Comparison of ENCODE assay signal across 9 mouse cellular contexts in genomic region chr12:35824587-35824987, GRCm38 (mm10).
DNase-seq lines count a peak whose midpoint lies in the region; ATAC-seq and TF ChIP-seq lines count a peak whose summit lies in the region.
"Had no signal": no experiment of that assay in that cellular context is flagged by ENCODE, and none has a peak within 500 bp of the region (broad histone marks: within the 10 kb centered on the region; RNA-seq: fewer than 3 reads in every experiment).

No protein-coding gene starts in this region.

- H3K9me3 ChIP-seq in hindbrain, postnatal 0 days (ENCODE audit: low read length), result no peaks in the 10 kb centered on the region
- H3K9me3 ChIP-seq in stomach, embryonic 14.5 days (ENCODE audit: control insufficient read depth, low read depth, low read length), result no peaks in the 10 kb centered on the region
- H3K9me3 ChIP-seq: neural tube, embryonic 13.5 days had no signal

- H3K27ac ChIP-seq in kidney, adult 2 months (ENCODE audit: insufficient read depth, low read depth, low read length), result no peak overlapping the region
- no peak overlapping the region for H3K27ac ChIP-seq in hindbrain, postnatal 0 days
- peak overlapping the region; percentile 34; the same call in 1 of the 2 replicates for H3K27ac ChIP-seq in stomach, embryonic 14.5 days (ENCODE audit: low read length)
- no peak overlapping the region for H3K27ac ChIP-seq in layer of hippocampus, adult 2 months
- H3K27ac ChIP-seq: neural tube, embryonic 13.5 days had no signal

- no peak overlapping the region for H3K9ac ChIP-seq in hindbrain, postnatal 0 days (replicated peaks; ENCODE audit: low read length)
- no peak overlapping the region for H3K9ac ChIP-seq in stomach, embryonic 14.5 days (replicated peaks; ENCODE audit: low read depth, low read length)
- H3K9ac ChIP-seq: neural tube, embryonic 13.5 days had no signal

- H3K4me1 ChIP-seq in kidney, adult 2 months (ENCODE audit: control insufficient read depth, insufficient read depth, low read length), result no peaks in the 10 kb centered on the region
- H3K4me1 ChIP-seq in hindbrain, postnatal 0 days (ENCODE audit: insufficient read depth, low read length), result no peaks in the 10 kb centered on the region
- 0 out of 2 replicates have a peak, but pooled peaks cover 3% of the 10 kb centered on the region for H3K4me1 ChIP-seq in stomach, embryonic 14.5 days (ENCODE audit: control insufficient read depth, insufficient read depth, low read length)
- H3K4me1 ChIP-seq: neural tube, embryonic 13.5 days had no signal

- H3K4me2 ChIP-seq in hindbrain, postnatal 0 days (ENCODE audit: low read depth, low read length), result no peak overlapping the region
- H3K4me2 ChIP-seq in stomach, embryonic 14.5 days (replicated peaks; ENCODE audit: low read depth, low read length), result no peak overlapping the region
- H3K4me2 ChIP-seq: neural tube, embryonic 13.5 days had no signal

- no peak for TF ChIP-seq POLR2A in kidney, adult 2 months (IDR thresholded peaks at IDR 0.05; ENCODE audit: low read depth, low read length)

- no peak for ATAC-seq in hindbrain, postnatal 0 days
- peak; percentile 82 for ATAC-seq in stomach, embryonic 14.5 days (ENCODE audit: insufficient number of reproducible peaks, insufficient read depth, low FRiP score, low read depth)

- H3K4me3 ChIP-seq in kidney, adult 2 months (ENCODE audit: insufficient read depth, low read depth, low read length), result no peak overlapping the region
- H3K4me3 ChIP-seq in hindbrain, postnatal 0 days (ENCODE audit: low read length), result no peak overlapping the region
- no peak overlapping the region for H3K4me3 ChIP-seq in stomach, embryonic 14.5 days (ENCODE audit: low read depth, low read length)
- no peak overlapping the region for H3K4me3 ChIP-seq in layer of hippocampus, adult 2 months
- H3K4me3 ChIP-seq: neural tube, embryonic 13.5 days had no signal

- no peaks in the 10 kb centered on the region for H3K36me3 ChIP-seq in kidney, adult 2 months (ENCODE audit: control insufficient read depth, insufficient read depth, low read length)
- H3K36me3 ChIP-seq in hindbrain, postnatal 0 days (ENCODE audit: insufficient read depth, low read length), result no peaks in the 10 kb centered on the region
- H3K36me3 ChIP-seq in stomach, embryonic 14.5 days (ENCODE audit: control insufficient read depth, insufficient read depth, low read length), result no peaks in the 10 kb centered on the region
- H3K36me3 ChIP-seq: neural tube, embryonic 13.5 days had no signal

- TF ChIP-seq CTCF in kidney, adult 2 months (conservative IDR thresholded peaks at IDR 0.05; ENCODE audit: insufficient read depth, insufficient read length, low read depth, low read length), result no peak
- TF ChIP-seq CTCF in hindbrain, postnatal 0 days (IDR thresholded peaks at IDR 0.05; ENCODE audit: low read depth), result no peak
- TF ChIP-seq CTCF in layer of hippocampus, adult 2 months (conservative IDR thresholded peaks at IDR 0.05), result no peak

- DNase-seq in kidney, adult 2 months, result peak; percentile 7
- DNase-seq in kidney, adult 9 months, result no peak
- DNase-seq in embryo, embryonic 9.5 days (ENCODE audit: extremely low spot score), result peak; percentile 39
- peak; percentile 5 for DNase-seq in hindbrain, postnatal 0 days (ENCODE audit: low spot score)
- no peak for DNase-seq in thymus, postnatal 36 days
- no peak for DNase-seq in layer of hippocampus, adult 2 months (ENCODE audit: low spot score in 2 of 2)
- no peak for DNase-seq in gastrocnemius, postnatal 25 days

- 20% methylated on average over 5 of the region's 5 CpGs for WGBS in kidney, adult 2 months
- 31% methylated on average over 5 of the region's 5 CpGs for WGBS in hindbrain, postnatal 0 days
- WGBS in stomach, embryonic 14.5 days, result 11% methylated on average over 5 of the region's 5 CpGs

- no peaks in the 10 kb centered on the region; the same call in 1 of the 2 replicates for H3K27me3 ChIP-seq in kidney, adult 2 months (replicated peaks; ENCODE audit: control insufficient read depth, insufficient read depth, low read length)
- no peaks in the 10 kb centered on the region for H3K27me3 ChIP-seq in hindbrain, postnatal 0 days (ENCODE audit: insufficient read depth, low read length)
- no peaks in the 10 kb centered on the region for H3K27me3 ChIP-seq in stomach, embryonic 14.5 days (ENCODE audit: control insufficient read depth, insufficient read depth, low read length)
- H3K27me3 ChIP-seq: neural tube, embryonic 13.5 days had no signal

Comparison
In these comparisons a context has a peak if more than half of its experiments do, and no peak if none do; other contexts are left out.
1. DNase-seq: peak in kidney, adult 2 months (single experiment), embryo, embryonic 9.5 days (single experiment) and hindbrain, postnatal 0 days (single experiment); none in kidney, adult 9 months (single experiment), thymus, postnatal 36 days (0 of 2), layer of hippocampus, adult 2 months (0 of 2) and gastrocnemius, postnatal 25 days (single experiment).